Mouse (Mus musculus) adrenal gland, postnatal 14 days (tissue): Measurements from ENCODE around the gene Gm31371. TPM values are rescaled to one million over a fixed set of nuclear protein-coding genes. Genes with fewer than 3 reads are reported as not detected.
"Not testable (repeated sequence)": the region's sequence is repeated elsewhere in the genome, so short reads cannot be mapped to it uniquely, and the experiment has no call there.

ENCODE experiments used
- DNase-seq: peaks from one replicate; pipeline ENCODE4 v3.0.0; 2021; ENCODE audit warnings: mixed read lengths
- long read RNA-seq, 2 experiments: library from polyadenylated mRNA; stranded (forward); transcript quantifications; one replicate each; pipeline ENCODE4 v2.0.0; 2021
- total RNA-seq: library from RNA; stranded (reverse); gene quantifications from 2 replicates; pipeline ENCODE4 v1.2.3, GENCODE M21; 2021

Gene Gm31371
- not detected in 2 replicates for total RNA-seq
- long read RNA-seq, experiment 1: 0 reads
- long read RNA-seq, experiment 2: 0 reads

- not testable (repeated sequence) for DNase-seq
Observed at GRCm38 (mm10) chr8:19903092-19903491, at the start of gene Gm31371. TSS of gene Gm31371 (plus strand) at chr8:19903392.

- not testable (repeated sequence) for DNase-seq
Observed at GRCm38 (mm10) chr8:19906425-19907055, 3.3 kb downstream of the Gm31371 start.

GRCm38 (mm10) chr8:19908841-19909321 is 5.7 kb downstream of the Gm31371 start:
- DNase-seq: not testable (repeated sequence)

- not testable (repeated sequence) for DNase-seq
Observed at GRCm38 (mm10) chr8:19919086-19919485, 15.9 kb downstream of the Gm31371 start.

- not testable (repeated sequence) for DNase-seq
Observed at GRCm38 (mm10) chr8:19934274-19934673, 31.1 kb downstream of the Gm31371 start.

- peak; percentile 3 for DNase-seq
Observed at GRCm38 (mm10) chr8:19935541-19936030, 32.4 kb downstream of the Gm31371 start.

GRCm38 (mm10) chr8:19960935-19961334 is 57.7 kb downstream of the Gm31371 start:
- no peak for DNase-seq

GRCm38 (mm10) chr8:19963766-19964165 is 60.6 kb downstream of the Gm31371 start:
- peak; percentile 5 for DNase-seq

- DNase-seq: peak; percentile 7
Observed at GRCm38 (mm10) chr8:19968151-19968550, 65.0 kb downstream of the Gm31371 start.

GRCm38 (mm10) chr8:19975237-19975636 is 72.0 kb downstream of the Gm31371 start:
- not testable (repeated sequence) for DNase-seq

Other genes starting within 250 kb of the Gm31371 start
- gene 4930467E23Rik, start 173.8 kb upstream of the Gm31371 start, total RNA-seq: 0.15 and 0.30 TPM in 2 replicates